Mouse (Mus musculus): ENCODE measurements around the gene Slc25a3. TPM values are rescaled to one million over a fixed set of nuclear protein-coding genes. Genes with fewer than 3 reads are reported as not detected.

The Slc25a3 gene
- polyA plus RNA-seq, 1 experiment = 411 TPM

DNA sequence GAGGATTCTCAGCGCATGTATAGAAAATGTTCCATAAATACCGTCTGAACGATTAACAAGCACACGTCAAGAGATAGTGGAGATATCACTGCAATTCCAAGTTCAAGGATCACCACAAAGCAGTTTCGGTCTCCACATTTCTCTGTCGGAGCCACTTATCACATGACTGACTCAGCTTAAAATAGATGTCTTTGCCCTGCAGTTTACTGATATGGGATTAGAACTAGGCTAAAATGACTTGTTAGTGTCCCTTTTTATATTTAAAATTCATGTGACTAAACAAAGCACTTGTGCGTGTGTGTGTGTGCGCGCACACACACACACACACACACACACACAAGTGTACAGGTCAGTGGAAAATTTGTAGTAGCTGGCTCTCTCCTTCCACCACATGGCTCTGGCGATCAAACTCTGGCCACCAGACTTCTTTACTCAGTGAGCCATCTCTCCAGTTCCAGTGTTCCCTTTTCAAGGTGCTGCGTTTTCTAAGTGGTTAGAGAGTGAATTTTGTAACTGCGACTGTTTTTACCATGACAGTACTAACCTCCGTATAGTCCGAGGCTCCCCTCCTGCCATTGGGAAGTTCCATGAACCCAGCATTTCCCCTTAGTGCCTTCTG lies 15.4 kb upstream of the Slc25a3 start:
- DNase-seq (ENCODE audit: low read depth) = no peak
- TF ChIP-seq POLR2A (IDR thresholded peaks at IDR 0.05; ENCODE audit: borderline replicate concordance, extremely low read depth, insufficient read depth, insufficient read length, poor library complexity, severe bottlenecking) (no peak), CTCF (IDR thresholded peaks at IDR 0.05; ENCODE audit: borderline replicate concordance, extremely low read depth, insufficient read depth, insufficient read length) (no peak)

DNA sequence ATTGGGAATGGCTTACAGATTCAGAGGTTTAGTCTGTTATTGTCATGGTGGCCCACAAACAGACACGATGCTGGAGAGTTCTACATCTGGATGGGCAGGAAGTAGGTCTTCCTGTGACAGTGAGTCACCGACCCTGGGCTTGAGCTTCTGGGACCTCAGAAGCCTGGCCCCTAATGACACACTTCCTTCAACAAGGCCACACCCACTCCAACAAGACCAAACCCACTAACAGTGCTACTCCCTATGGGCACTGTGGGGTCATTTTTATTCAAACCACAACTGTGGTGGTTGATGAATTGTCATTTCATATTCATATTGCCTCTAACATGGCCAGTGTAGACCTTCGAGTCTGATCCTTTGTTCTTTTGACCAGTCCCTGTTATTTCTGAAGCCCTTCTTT lies 14.5 kb upstream of the Slc25a3 start:
- no peak for DNase-seq (ENCODE audit: low read depth)
- no peak for TF ChIP-seq POLR2A (IDR thresholded peaks at IDR 0.05; ENCODE audit: borderline replicate concordance, extremely low read depth, insufficient read depth, insufficient read length, poor library complexity, severe bottlenecking)

DNA sequence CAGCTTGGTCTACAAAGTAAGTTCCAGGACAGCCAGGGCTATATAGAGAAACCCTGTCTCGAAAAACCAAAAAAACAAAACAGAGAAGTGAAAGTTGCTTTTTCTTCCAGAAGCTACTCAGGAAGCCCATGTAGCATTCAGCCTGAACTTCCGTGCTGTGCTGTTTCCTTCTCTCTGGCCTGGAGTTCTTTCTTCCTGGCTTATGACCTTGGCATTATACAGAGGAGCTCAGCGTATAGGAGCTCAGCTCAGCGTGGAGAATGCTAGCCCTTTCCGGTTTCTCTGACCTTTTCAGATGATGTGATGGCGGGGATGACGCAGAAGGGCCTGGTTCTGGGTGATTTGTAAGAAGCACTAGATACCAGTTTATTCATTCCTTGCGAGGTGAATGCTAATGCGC lies 13.5 kb upstream of the Slc25a3 start:
- DNase-seq (ENCODE audit: low read depth) = no peak
- no peak for TF ChIP-seq CTCF (IDR thresholded peaks at IDR 0.05; ENCODE audit: borderline replicate concordance, extremely low read depth, insufficient read depth, insufficient read length)
- TF ChIP-seq POLR2A (IDR thresholded peaks at IDR 0.05; ENCODE audit: borderline replicate concordance, extremely low read depth, insufficient read depth, insufficient read length, poor library complexity, severe bottlenecking) = no peak

DNA sequence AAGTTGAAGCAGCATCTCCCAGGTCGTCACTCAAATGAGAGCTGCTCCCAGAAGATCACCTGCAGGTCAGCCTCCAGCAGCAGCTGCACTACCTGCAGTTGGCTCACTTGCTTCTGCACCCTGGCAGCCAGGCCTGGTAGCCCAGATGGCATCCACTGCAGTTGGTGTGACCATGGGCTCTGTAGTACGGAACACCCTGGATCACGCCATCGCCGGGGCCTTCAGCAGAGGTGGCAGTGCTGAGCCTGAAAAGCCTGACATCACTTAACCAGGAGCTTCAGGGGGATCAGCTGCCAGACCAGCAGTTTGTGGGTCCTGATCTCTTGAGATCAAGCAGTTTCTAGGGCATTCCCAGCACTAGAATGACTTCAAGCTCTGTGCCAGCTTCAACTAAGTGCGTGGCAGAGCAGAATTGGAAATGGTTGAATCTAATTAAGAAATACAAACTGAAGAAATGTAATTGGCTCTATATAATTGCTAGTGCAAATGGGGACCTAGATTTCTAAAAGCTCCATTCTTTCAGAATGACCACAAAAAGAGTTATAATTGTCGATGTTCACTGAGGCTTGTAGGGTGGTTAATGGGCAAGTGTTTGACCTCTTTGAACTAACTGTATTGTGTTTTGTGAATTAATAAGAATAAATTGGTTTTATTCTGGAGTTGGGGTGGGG lies 11.6 kb upstream of the Slc25a3 start:
- DNase-seq (ENCODE audit: low read depth) = peak; percentile 74
- TF ChIP-seq CTCF (IDR thresholded peaks at IDR 0.05; ENCODE audit: borderline replicate concordance, extremely low read depth, insufficient read depth, insufficient read length) (no peak), POLR2A (IDR thresholded peaks at IDR 0.05; ENCODE audit: borderline replicate concordance, extremely low read depth, insufficient read depth, insufficient read length, poor library complexity, severe bottlenecking) (no peak)

DNA sequence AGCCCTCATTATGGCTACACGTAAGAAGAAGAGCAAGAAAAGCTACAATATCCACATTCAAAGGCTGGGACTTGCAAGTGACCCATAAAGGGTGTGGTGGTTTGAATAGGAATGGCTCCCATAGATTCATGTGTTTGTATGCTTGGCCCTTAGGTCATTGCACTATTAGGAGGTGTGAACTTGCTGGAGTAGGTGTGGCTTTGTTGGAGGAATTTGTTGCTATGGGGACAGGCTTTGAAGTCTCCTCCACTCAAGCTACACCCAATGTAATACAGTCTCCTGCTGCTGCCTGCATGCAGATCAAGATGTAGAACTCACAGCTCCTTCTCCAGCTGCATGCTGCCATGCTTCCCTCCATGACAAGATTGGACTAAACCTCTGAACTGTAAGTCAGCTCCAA lies 7.7 kb upstream of the Slc25a3 start:
- DNase-seq (ENCODE audit: low read depth) = no peak
- TF ChIP-seq POLR2A (IDR thresholded peaks at IDR 0.05; ENCODE audit: borderline replicate concordance, extremely low read depth, insufficient read depth, insufficient read length, poor library complexity, severe bottlenecking) (no peak), CTCF (IDR thresholded peaks at IDR 0.05; ENCODE audit: borderline replicate concordance, extremely low read depth, insufficient read depth, insufficient read length) (no peak)

DNA sequence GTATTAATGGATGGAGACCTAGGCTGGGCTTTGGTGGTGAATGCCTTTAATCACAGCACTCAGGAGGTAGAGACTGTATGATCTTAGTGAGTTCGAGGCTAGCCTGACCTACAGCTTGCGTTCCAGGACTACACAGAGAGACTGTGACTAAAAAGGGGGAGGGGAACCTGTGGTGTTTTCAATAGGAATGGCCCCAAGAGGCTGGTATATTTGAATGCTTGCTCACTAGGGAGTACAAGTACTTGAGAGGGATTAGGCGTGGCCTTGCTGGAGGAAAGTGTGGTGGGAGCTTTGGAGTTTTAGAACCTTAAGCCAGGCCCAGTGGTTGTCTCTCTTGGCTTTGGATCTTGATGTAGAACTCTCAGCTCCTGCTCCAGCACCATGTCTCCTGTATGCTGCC lies 6.9 kb upstream of the Slc25a3 start:
- TF ChIP-seq CTCF (IDR thresholded peaks at IDR 0.05; ENCODE audit: borderline replicate concordance, extremely low read depth, insufficient read depth, insufficient read length) (no peak), POLR2A (IDR thresholded peaks at IDR 0.05; ENCODE audit: borderline replicate concordance, extremely low read depth, insufficient read depth, insufficient read length, poor library complexity, severe bottlenecking) (no peak)
- DNase-seq (ENCODE audit: low read depth) = no peak

DNA sequence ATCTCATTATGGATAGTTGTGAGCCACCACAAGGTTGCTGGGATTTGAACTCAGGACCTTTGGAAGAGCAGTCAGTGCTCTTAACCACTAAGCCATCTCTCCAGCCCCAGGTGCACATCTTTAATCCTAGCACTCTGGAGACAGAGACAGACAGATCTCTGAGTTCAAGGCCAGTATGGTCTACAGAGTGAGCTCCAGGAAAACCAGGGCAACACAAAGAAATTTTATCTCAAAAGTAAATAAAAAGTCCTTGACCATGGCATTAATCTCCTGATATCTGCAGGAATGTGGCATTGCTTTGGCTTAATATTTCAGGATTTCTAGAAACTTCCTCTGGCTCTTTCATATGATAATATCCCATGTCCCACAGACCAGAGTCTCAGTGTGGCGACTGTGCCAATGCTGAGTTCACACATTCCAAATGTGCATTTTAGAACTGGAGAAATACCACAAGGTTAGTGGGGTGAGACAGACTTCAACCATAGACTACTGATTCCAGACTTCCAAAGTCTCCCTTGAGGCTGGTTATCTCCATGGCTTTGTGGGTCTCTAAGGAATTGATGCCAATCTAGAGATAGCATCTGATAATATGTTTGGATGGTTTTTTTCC lies 4.8 kb upstream of the Slc25a3 start:
- TF ChIP-seq CTCF (IDR thresholded peaks at IDR 0.05; ENCODE audit: borderline replicate concordance, extremely low read depth, insufficient read depth, insufficient read length) = no peak
- TF ChIP-seq POLR2A (IDR thresholded peaks at IDR 0.05; ENCODE audit: borderline replicate concordance, extremely low read depth, insufficient read depth, insufficient read length, poor library complexity, severe bottlenecking) = no peak
- DNase-seq (ENCODE audit: low read depth) = no peak

DNA sequence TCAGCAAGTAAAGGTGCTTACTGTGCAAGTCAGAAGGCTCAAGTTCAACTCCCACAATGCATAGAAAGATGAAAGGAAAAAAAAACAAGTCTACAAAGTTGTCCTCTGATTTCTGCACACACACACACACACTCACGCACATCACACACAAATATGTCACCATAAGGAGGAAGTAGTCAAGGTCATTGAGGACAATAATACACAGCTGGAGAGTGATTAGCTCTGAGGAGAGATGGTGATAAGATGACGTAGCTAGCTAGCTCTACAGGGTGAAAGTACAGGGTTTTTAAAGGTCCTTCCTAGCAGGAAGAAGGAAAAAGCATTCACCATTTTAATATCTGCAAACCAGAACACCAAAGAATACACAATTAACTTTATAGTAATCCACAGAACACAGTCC lies 3.5 kb upstream of the Slc25a3 start:
- TF ChIP-seq CTCF (IDR thresholded peaks at IDR 0.05; ENCODE audit: borderline replicate concordance, extremely low read depth, insufficient read depth, insufficient read length) = no peak
- no peak for TF ChIP-seq POLR2A (IDR thresholded peaks at IDR 0.05; ENCODE audit: borderline replicate concordance, extremely low read depth, insufficient read depth, insufficient read length, poor library complexity, severe bottlenecking)
- DNase-seq (ENCODE audit: low read depth) = no peak

DNA sequence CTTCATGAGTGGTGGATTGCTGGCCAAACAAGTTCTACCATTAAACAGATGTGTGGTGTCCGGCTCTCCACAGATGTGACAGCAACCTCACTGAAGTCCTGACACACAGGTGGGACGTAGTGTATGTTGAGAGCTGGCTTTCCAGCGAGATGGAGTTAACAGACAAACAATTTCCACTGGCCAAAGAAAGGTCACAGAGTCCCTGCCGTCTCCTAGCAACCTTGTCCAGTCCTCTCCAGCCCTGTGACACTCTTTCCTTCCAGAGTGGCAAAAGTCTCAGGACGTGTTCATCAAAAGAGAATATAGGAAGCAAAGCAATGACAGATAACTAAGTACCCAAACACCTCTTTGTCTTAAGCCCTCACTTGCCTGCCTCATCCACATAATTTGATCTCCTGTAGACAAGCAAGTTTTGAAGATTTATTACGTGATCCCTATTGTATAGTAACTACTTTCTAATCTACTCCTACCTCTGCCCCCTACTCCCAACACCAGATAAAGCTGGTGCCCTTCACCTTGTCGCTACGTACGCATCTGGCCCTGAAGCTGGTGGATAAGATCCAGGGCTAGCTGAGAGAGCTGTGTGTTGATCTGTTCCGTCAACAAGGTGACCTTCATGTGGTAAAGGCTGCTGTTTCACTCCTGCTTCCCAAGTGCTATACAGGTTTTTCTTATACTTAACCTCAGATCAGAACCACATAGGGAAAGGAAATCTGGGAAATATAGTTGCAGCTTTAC lies 2.9 kb upstream of the Slc25a3 start:
- no peak for TF ChIP-seq CTCF (IDR thresholded peaks at IDR 0.05; ENCODE audit: borderline replicate concordance, extremely low read depth, insufficient read depth, insufficient read length)
- no peak for TF ChIP-seq POLR2A (IDR thresholded peaks at IDR 0.05; ENCODE audit: borderline replicate concordance, extremely low read depth, insufficient read depth, insufficient read length, poor library complexity, severe bottlenecking)
- no peak for DNase-seq (ENCODE audit: low read depth)

DNA sequence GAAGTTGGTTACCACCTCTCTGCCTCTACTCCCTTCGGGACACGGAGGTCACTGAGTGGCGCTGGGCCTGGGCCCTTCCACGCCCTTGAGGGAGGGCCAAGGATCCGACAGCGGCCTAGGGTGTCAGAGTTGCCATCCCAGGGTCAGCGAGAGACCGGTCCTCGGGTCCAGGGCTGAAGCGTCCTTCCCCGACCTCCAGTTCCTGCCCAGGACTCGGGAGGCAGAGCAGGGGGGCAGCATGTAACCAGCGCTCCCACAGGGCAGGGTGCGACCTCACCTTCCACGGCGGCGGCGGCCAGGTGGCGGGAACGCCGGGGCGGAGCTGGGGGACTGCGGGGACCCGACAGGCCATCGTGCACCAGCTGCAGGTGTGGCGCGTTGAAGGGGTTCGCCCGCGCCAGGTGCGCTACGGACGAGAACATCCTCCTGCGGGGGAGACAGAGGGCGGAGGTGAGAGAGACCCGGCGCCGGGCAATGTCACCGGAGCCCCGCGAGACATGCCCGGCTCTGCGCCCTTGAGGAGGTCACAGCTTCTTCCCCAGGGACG lies 505 bp downstream of the Slc25a3 start:
- TF ChIP-seq POLR2A (IDR thresholded peaks at IDR 0.05; ENCODE audit: borderline replicate concordance, extremely low read depth, insufficient read depth, insufficient read length, poor library complexity, severe bottlenecking) = no peak
- no peak for TF ChIP-seq CTCF (IDR thresholded peaks at IDR 0.05; ENCODE audit: borderline replicate concordance, extremely low read depth, insufficient read depth, insufficient read length)
- DNase-seq (ENCODE audit: low read depth) = no peak

DNA sequence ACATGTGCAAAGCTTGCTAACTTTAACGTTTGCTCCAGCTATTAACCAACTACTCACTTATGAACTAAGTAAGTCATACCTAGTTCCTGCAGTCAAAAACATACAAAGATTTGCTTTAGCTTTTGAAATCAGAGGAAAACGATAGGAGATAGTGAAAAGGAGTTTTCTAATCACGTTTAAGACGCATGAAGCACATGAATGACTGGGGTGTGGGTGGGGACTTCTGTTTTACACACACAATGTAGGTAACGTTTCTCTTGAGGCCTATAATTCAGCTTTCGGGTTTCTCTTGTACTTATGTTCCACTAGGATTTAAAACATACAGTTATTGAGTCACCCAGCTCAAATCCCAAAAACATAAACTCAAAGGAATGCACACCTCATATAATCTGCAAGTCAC lies 1.2 kb downstream of the Slc25a3 start:
- no peak for DNase-seq (ENCODE audit: low read depth)
- no peak for TF ChIP-seq CTCF (IDR thresholded peaks at IDR 0.05; ENCODE audit: borderline replicate concordance, extremely low read depth, insufficient read depth, insufficient read length)
- TF ChIP-seq POLR2A (IDR thresholded peaks at IDR 0.05; ENCODE audit: borderline replicate concordance, extremely low read depth, insufficient read depth, insufficient read length, poor library complexity, severe bottlenecking) = no peak

Measured in brain, embryonic 14.5 days (tissue).